Mouse (Mus musculus) neural tube, embryonic 15.5 days (tissue): Measurements from ENCODE around the gene Mpig6b. TPM values are rescaled to one million over a fixed set of nuclear protein-coding genes. Genes with fewer than 3 reads are reported as not detected.

ENCODE experiments used
- ATAC-seq: fragments of 200-750 bp; cut with Nextera tagmentation; 2 replicates; pipeline ENCODE4 v1.8.0; 2017; ENCODE audit warnings: mild to moderate bottlenecking, moderate TSS enrichment, moderate library complexity; ENCODE audit not compliant: low FRiP score
- H3K27ac ChIP-seq: fragments of 300-500 bp; sonication (generic); replicated peaks from 2 replicates; pipeline ENCODE4 v1.5.1; 2015; ENCODE audit warnings: mild to moderate bottlenecking, inconsistent platforms
- H3K27me3 ChIP-seq: fragments of 300-500 bp; sonication (generic); replicated peaks from 2 replicates; pipeline ENCODE4 v1.6.1; 2015; ENCODE audit warnings: inconsistent platforms
- H3K36me3 ChIP-seq: fragments of 300-500 bp; sonication (generic); 2 replicates; pipeline ENCODE4 v1.6.1; 2015; ENCODE audit warnings: inconsistent platforms
- H3K4me1 ChIP-seq: fragments of 300-500 bp; sonication (generic); 2 replicates; pipeline ENCODE4 v1.6.1; 2015; ENCODE audit warnings: inconsistent platforms
- H3K4me2 ChIP-seq: fragments of 300-500 bp; sonication (generic); 2 replicates; pipeline ENCODE4 v1.6.1; 2015; ENCODE audit warnings: inconsistent platforms, mild to moderate bottlenecking, moderate library complexity
- H3K4me3 ChIP-seq: fragments of 300-500 bp; sonication (generic); replicated peaks from 2 replicates; pipeline ENCODE4 v1.5.1; 2015; ENCODE audit warnings: mild to moderate bottlenecking, inconsistent platforms
- H3K9ac ChIP-seq: fragments of 300-500 bp; sonication (generic); replicated peaks from 2 replicates; pipeline ENCODE4 v1.6.1; 2015; ENCODE audit warnings: mild to moderate bottlenecking, inconsistent platforms
- H3K9me3 ChIP-seq: fragments of 300-500 bp; sonication (generic); replicated peaks from 2 replicates; pipeline ENCODE4 v1.6.1; 2016; ENCODE audit warnings: inconsistent platforms
- WGBS: fragments of 180-500 bp; shearing (Covaris S2); methylation state at CpG from one replicate; pipeline ENCODE4 v1.1.7; 2015; ENCODE audit warnings: mixed read lengths; 5-methylcytosine and 5-hydroxymethylcytosine counted together
- polyA plus RNA-seq: library from polyadenylated mRNA; unstranded; fragments of >200 nt; fragmentation: Nextera tagmentation; extraction: Ambion mirVana; gene quantifications from 2 replicates; pipeline ENCODE4 v1.2.1, GENCODE M21; 2015

Mpig6b gene
- polyA plus RNA-seq, 1 experiment from 2014 or later = 0.17 TPM

DNA sequence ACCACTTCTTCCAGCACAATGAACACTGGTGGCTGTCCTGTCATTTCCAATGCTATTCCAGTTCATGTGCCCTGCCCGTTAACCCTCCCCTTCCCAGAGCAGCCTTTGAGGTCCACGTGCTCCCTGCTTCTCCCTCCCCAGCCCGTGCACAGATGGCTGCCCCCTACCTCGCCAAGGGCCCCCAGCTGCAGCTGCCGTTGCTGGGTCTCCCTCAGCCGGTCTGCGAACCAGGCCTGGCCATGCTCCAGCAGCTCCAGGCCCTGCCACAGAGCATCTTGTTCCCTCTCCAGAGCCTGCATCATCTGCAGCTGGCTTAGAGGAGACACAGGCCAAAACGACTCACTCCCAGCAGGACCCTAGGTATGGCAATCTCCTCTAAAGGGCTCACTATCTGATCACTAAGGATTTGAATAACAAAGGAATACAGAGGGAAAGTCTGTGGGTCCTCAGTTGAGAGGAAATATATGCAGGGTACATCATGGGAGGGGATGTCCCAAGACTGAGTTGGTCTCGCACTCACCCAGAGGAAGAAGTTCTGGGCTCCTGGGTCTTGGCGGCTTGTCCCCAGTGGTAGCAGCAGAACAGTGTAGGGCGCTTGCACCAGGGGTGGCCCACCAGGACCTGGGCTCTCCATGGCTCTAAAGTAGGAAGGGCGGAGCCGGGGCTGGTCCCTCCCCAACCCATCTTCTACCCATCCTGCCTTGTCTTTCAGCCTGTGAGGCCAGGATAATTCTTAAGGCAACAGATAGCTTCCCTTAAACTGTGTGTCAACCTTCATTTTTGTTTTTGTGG lies 38.5 kb downstream of the Mpig6b start, which contains the start of gene Sapcd1:
TSS of gene Sapcd1 (minus strand) at position 740 of the 792 bp plus-strand sequence.
- Histone ChIP-seq H3K27me3 (no peaks in the 10 kb centered on the region), H3K4me1 (peaks cover 22% of the 10 kb centered on the region), H3K27ac (peak within 1 kb of the TSS; percentile 48; the same call in 1 of the 2 replicates), H3K4me2 (0 out of 2 replicates have a peak within 1 kb of the TSS, but pooled peaks have one; percentile 9), H3K9ac (0 out of 2 replicates have a peak within 1 kb of the TSS, but pooled peaks have one; percentile 10), H3K4me3 (no peak within 1 kb of the TSS), H3K9me3 (no peaks in the 10 kb centered on the region), H3K36me3 (no peaks in the 10 kb centered on the region)
- 33% methylated on average over 12 of the region's 13 CpGs for WGBS
- ATAC-seq = 0 out of 2 replicates have a peak, but pooled peaks have one; percentile 32

DNA sequence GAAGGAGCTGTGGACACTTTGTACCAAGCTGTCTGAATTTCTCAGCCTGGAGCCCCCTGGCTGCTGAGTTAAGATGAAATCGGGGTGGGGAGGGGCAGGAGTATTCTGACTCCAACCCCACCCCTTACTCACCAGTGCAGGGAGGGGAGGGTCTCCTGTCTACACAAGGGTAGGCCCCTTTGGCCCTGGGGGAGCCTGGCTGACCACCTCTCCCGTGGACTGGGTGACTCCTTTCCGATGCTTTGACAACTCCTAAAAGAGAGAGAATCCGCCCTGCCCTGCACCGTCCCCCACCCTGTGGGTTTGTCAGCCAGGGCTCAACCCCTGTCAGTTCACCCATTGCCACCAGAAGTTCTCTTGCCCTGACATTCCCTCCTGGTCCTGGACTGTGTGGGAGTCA lies 39.8 kb downstream of the Mpig6b start:
- H3K4me3 ChIP-seq = no peak overlapping the region
- H3K27ac ChIP-seq = no peak overlapping the region
- 80% methylated on average over 5 of the region's 5 CpGs for WGBS
- H3K4me1 ChIP-seq = peaks cover 26% of the 10 kb centered on the region
- no peaks in the 10 kb centered on the region for H3K9me3 ChIP-seq
- H3K9ac ChIP-seq = no peak overlapping the region
- no peak for ATAC-seq
- no peaks in the 10 kb centered on the region for H3K36me3 ChIP-seq
- no peak overlapping the region for H3K4me2 ChIP-seq
- no peaks in the 10 kb centered on the region for H3K27me3 ChIP-seq

DNA sequence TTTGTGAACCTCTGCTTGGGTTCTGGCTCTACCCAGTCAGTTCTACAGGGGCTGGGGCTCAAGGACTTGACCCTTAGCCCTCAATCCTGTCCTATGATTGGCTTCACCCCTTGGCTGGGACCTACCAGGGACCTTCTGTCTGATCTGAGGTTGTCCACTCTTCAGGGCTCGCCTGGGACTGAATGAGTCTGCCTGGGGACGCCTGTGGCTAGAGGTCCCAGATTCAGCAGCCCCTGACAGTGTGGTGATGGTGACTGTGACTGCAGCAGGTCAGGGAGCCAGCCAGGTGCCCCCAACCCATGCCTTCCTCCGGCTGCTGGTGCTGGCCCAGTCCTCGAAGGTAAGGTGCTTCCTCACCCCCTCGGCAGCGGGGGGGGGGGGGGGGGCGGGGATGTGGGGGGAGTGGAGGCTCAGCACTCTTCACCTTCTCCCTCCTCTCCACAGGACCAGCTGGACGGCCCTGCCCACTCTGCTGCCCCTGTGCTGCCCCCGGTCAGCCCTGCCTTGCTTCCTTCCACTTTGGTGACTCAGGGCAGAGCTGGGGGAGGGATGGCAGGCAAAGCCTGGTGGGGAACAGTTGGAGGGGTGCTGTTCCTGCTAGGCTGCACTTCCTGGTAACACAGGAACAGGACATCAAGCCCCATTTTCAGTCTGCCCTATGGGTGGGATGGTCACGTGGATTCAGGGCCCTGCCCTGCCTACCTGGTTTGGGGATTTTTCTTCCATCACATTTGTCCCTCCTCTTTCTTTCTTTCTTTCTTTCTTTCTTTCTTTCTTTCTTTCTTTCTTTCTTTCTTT lies 41.1 kb downstream of the Mpig6b start:
- Histone ChIP-seq H3K36me3 (no peaks in the 10 kb centered on the region), H3K27ac (no peak overlapping the region), H3K4me1 (peaks cover 24% of the 10 kb centered on the region), H3K9me3 (no peaks in the 10 kb centered on the region), H3K9ac (no peak overlapping the region), H3K4me2 (no peak overlapping the region), H3K27me3 (no peaks in the 10 kb centered on the region), H3K4me3 (no peak overlapping the region)
- 79% methylated on average over 6 of the region's 10 CpGs for WGBS
- no peak for ATAC-seq

DNA sequence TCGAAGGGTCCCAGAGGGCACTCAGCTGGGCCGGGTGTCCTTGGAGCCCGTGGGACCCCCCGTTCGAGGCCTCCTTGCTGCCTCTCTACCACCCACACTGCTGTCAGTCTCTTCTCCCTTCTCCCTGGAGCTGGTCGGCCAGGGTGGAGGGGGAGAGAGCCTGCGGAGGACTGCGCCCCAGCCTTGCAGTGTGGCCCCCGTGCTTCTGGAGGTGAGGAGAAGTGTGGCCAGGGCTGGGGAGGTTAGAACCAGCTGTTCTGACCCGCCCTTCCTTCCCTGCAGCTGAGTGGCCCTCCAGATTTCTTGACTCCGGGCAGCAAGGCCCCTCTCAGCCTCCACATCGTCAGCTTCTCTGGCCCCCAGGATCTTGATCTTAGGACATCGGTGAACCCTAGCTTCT lies 41.7 kb downstream of the Mpig6b start:
- Histone ChIP-seq H3K27me3 (no peaks in the 10 kb centered on the region), H3K9ac (no peak overlapping the region), H3K9me3 (no peaks in the 10 kb centered on the region), H3K4me3 (no peak overlapping the region), H3K36me3 (no peaks in the 10 kb centered on the region), H3K4me2 (no peak overlapping the region), H3K4me1 (peaks cover 21% of the 10 kb centered on the region), H3K27ac (no peak overlapping the region)
- ATAC-seq = no peak
- 75% methylated on average over 12 of the region's 13 CpGs for WGBS

DNA sequence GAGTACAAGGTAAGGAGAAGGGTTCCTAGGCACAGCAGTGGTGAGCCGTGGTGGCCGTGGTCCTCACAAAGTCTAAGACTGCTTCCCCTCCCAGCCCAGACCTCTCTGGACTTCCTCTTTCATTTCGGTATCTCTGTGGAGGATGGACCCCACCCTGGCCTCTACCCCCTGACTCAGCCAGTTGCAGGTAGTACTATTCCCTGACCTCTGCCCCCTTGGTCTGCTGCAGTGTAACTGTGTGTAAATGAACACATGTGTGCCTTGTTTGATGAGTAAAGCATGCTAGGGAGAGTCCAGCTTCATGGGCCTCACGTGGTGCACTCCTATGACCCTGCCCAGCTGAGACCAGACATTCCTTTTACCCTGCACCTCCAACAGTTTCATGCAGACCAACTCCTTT lies 42.2 kb downstream of the Mpig6b start:
- no peaks in the 10 kb centered on the region for H3K36me3 ChIP-seq
- H3K9me3 ChIP-seq = no peaks in the 10 kb centered on the region
- H3K27ac ChIP-seq = no peak overlapping the region
- ATAC-seq = no peak
- H3K4me1 ChIP-seq = peaks cover 21% of the 10 kb centered on the region
- no peak overlapping the region for H3K9ac ChIP-seq
- H3K4me2 ChIP-seq = no peak overlapping the region
- 68% methylated on average over 4 of the region's 4 CpGs for WGBS
- no peaks in the 10 kb centered on the region for H3K27me3 ChIP-seq
- no peak overlapping the region for H3K4me3 ChIP-seq

DNA sequence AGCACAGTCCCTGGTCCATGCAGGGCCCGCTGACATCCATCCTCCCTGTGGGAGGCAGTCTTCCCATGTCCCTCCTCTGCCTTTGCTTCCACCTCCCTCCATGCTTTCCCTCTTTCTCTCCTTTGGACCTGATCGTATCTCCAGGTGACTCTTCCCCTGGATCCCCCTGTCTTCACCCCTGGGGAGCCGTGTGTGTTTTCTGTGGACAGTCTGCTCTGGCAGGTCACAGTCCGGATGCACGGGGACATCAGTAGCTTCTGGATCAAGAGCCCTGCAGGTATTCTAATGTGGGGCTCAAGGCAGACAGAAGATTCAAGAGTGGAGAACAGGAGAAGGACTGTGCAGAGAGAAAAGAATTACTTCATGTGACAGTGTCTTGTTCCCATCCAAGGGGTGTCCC lies 42.8 kb downstream of the Mpig6b start:
- Histone ChIP-seq H3K27ac (no peak overlapping the region), H3K27me3 (no peaks in the 10 kb centered on the region), H3K36me3 (no peaks in the 10 kb centered on the region), H3K4me2 (no peak overlapping the region), H3K4me3 (no peak overlapping the region), H3K9ac (no peak overlapping the region), H3K4me1 (peaks cover 21% of the 10 kb centered on the region), H3K9me3 (no peaks in the 10 kb centered on the region)
- ATAC-seq = no peak
- WGBS = 82% methylated on average over 5 of the region's 5 CpGs

DNA sequence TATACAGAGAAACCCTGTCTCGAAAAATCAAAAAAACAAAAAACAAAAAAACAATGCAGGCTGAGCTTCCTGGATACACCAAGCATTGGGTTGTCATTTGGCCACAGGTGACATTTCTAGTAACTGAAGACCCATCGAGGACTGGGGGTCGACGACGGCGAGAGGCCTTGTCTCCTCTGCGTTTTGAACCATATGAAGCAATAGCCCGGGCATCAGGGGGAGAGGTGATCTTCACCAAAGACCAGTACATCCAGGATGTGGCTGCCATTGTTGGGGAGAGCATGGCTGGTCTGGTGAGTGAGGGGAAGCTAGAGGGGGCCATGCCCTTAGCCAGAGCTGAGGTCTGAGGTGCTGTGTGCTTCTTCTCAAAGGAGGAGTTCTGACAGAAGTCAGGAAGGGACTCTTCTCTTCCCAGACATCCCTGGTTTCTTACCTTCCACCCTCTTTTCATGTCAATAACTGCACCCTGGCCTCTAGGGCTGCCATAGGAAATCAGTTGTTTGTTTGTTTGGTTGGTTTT lies 43.4 kb downstream of the Mpig6b start:
- no peaks in the 10 kb centered on the region for H3K9me3 ChIP-seq
- no peak overlapping the region for H3K9ac ChIP-seq
- H3K4me3 ChIP-seq = no peak overlapping the region
- H3K4me2 ChIP-seq = no peak overlapping the region
- H3K36me3 ChIP-seq = no peaks in the 10 kb centered on the region
- H3K27me3 ChIP-seq = no peaks in the 10 kb centered on the region
- peaks cover 19% of the 10 kb centered on the region for H3K4me1 ChIP-seq
- 96% methylated on average over 8 of the region's 8 CpGs for WGBS
- H3K27ac ChIP-seq = no peak overlapping the region
- no peak for ATAC-seq

DNA sequence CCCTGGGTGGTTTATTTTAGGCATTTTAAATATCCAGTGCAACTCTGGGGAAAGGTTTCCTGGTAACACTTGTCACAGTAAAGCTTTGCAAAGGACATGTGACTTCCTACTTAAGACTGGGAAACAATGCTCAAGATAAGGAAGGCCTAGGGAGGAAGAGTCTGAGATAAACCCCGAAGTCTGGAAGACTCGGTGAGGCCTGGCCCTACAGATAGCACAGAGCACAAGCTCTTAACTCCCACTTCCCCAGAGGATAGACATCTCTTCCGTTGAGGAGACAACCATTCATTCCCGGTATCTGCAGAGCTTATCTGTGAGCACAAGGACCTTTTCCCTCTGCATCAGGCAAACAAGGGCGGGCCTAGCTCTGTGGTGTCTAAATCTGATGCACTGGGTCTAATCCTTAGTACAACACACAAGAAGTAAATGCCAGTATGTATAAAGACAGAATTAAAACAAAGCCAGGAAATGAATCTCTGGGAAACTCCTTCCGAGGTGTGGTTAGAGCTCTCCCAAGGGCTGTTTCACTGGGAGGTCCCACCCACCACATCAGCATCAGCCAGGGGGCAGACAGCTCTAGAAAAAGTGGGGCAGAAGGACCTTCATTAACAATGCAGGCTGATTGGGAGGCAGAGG lies 44.0 kb downstream of the Mpig6b start:
- no peak overlapping the region for H3K27ac ChIP-seq
- no peak overlapping the region for H3K4me2 ChIP-seq
- no peaks in the 10 kb centered on the region for H3K27me3 ChIP-seq
- H3K9ac ChIP-seq = no peak overlapping the region
- ATAC-seq = no peak
- no peak overlapping the region for H3K4me3 ChIP-seq
- 71% methylated on average over 6 of the region's 6 CpGs for WGBS
- H3K9me3 ChIP-seq = no peaks in the 10 kb centered on the region
- H3K36me3 ChIP-seq = peaks cover under 1% of the 10 kb centered on the region; the same call in 1 of the 2 replicates
- H3K4me1 ChIP-seq = peaks cover 15% of the 10 kb centered on the region

DNA sequence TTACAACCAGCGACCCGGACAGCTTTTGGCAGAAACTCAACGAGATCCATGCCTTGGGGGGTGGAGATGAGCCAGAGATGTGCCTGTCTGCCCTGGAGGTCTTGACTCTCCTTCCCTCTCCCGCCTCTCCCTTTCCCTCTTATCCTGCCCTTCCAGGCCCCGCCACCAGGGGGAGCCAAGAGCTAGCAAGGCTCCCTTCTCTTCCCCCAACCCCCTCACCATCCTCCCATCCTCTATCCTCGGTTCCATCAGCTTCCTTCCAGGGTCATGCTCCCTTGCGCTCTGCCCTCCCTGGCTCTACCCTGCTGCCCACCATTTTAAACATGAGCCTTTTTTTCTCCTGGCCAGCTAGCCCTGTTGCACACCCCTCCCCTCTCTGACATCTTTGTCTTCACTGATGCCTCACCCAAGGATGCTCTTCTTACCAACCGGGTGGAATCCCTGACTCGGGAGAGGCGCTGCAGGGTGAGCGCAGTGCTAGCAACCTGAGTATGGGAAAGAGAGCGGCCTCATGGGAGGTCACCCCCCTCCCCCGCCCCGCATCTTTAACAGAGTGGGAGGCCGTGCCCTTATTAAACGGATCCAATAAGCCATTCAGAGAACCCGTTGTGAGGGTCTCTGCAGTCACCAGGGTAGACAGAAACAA lies 44.7 kb downstream of the Mpig6b start:
- H3K4me3 ChIP-seq = no peak overlapping the region
- H3K9ac ChIP-seq = no peak overlapping the region
- 0 out of 2 replicates have a peak, but pooled peaks have one; percentile 26 for ATAC-seq
- no peak overlapping the region for H3K27ac ChIP-seq
- H3K27me3 ChIP-seq = no peaks in the 10 kb centered on the region
- H3K36me3 ChIP-seq = peaks cover 8% of the 10 kb centered on the region
- H3K4me2 ChIP-seq = peak overlapping the region; percentile 25
- H3K9me3 ChIP-seq = no peaks in the 10 kb centered on the region
- H3K4me1 ChIP-seq = peaks cover 15% of the 10 kb centered on the region
- 9% methylated on average over 17 of the region's 17 CpGs for WGBS

DNA sequence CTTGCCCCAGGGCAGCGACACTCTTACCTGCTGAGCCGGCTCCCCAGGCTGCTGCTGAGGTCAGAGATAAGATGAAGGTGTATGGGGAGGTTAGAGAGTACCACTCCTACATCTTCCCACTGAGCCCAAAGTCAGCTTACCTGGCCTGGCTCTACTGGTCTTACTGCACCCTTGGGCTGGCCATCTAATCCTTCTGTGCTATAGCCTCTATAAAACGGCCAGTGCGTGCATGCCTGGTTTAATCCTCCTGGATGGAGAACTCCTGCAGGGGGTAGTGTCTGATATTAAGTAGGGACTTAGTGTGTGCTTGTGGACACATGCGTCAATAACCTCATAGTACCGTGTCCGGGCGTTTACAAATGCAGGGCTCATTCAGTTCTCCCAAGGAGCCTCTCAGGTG lies 45.4 kb downstream of the Mpig6b start:
- ATAC-seq = no peak
- Histone ChIP-seq H3K4me2 (no peak overlapping the region), H3K27me3 (no peaks in the 10 kb centered on the region), H3K27ac (no peak overlapping the region), H3K4me3 (no peak overlapping the region), H3K9ac (no peak overlapping the region), H3K9me3 (no peaks in the 10 kb centered on the region), H3K36me3 (peaks cover 15% of the 10 kb centered on the region), H3K4me1 (peaks cover 13% of the 10 kb centered on the region)
- WGBS = 90% methylated on average over 8 of the region's 8 CpGs

DNA sequence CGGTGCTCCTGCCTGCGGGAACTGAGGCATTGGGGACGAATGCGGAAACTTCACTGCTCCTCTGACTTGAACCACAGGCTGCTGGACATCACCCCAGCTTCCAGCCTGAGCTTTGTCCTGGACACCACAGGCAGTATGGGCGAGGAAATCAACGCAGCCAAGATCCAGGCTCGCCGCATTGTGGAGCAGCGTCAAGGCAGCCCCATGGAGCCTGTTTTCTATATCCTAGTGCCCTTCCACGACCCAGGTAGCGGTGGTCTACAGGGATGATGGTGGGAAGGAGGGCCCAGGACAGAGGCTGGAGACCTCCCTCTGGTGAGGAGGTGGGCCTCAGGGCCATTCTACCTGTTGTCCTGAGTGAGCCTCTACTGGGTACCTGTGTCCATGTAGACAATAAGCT lies 46.1 kb downstream of the Mpig6b start:
- Histone ChIP-seq H3K4me1 (peaks cover 13% of the 10 kb centered on the region), H3K36me3 (peaks cover 22% of the 10 kb centered on the region), H3K9ac (no peak overlapping the region), H3K27ac (no peak overlapping the region), H3K27me3 (no peaks in the 10 kb centered on the region), H3K4me3 (no peak overlapping the region), H3K4me2 (no peak overlapping the region), H3K9me3 (no peaks in the 10 kb centered on the region)
- WGBS = 82% methylated on average over 11 of the region's 11 CpGs
- no peak for ATAC-seq
